Mouse (Mus musculus): ENCODE data around the gene Abhd12b.

Gene Abhd12b

GRCm38 (mm10) chr12:70153842-70154241 is at the start of gene Abhd12b:
Gene Abhd12b (plus strand): TSS chr12:70154142.
- in situ Hi-C loops (cut with MseI, MboI): no loop called here

GRCm38 (mm10) chr12:70104199-70104598 is 49.7 kb upstream of the Abhd12b start:
- in situ Hi-C loops (cut with MseI, MboI): no loop called here

- in situ Hi-C loops (cut with MseI, MboI): no loop called here
Measured at GRCm38 (mm10) chr12:70104776-70105420, 49.0 kb upstream of the Abhd12b start.

GRCm38 (mm10) chr12:70105885-70106284 is 48.1 kb upstream of the Abhd12b start:
- in situ Hi-C loops (cut with MseI, MboI): no loop called here

- in situ Hi-C loops (cut with MseI, MboI): no loop called here
Measured at GRCm38 (mm10) chr12:70106508-70106907, 47.4 kb upstream of the Abhd12b start.

- in situ Hi-C loops (cut with MseI, MboI): no loop called here
Measured at GRCm38 (mm10) chr12:70108104-70108503, 45.8 kb upstream of the Abhd12b start.

- in situ Hi-C loops (cut with MseI, MboI): no loop called here
Measured at GRCm38 (mm10) chr12:70109921-70110320, 44.0 kb upstream of the Abhd12b start.

- in situ Hi-C loops (cut with MseI, MboI): no loop called here
Measured at GRCm38 (mm10) chr12:70110375-70111116, 43.4 kb upstream of the Abhd12b start.

- in situ Hi-C loops (cut with MseI, MboI): no loop called here
Measured at GRCm38 (mm10) chr12:70111117-70111366, 42.9 kb upstream of the Abhd12b start.

- in situ Hi-C loops (cut with MseI, MboI): no loop called here
Measured at GRCm38 (mm10) chr12:70111367-70112089, 42.4 kb upstream of the Abhd12b start.

GRCm38 (mm10) chr12:70112090-70112383 is 41.9 kb upstream of the Abhd12b start:
- in situ Hi-C loops (cut with MseI, MboI): no loop called here

GRCm38 (mm10) chr12:70113351-70113750 is 40.6 kb upstream of the Abhd12b start, which contains the start of gene Nin:
Gene Nin (minus strand): TSS chr12:70113717.
- in situ Hi-C loops (cut with MseI, MboI): no loop called here

- in situ Hi-C loops (cut with MseI, MboI): no loop called here
Measured at GRCm38 (mm10) chr12:70117146-70117545, 36.8 kb upstream of the Abhd12b start.

- in situ Hi-C loops (cut with MseI, MboI): no loop called here
Measured at GRCm38 (mm10) chr12:70118721-70119345, 35.1 kb upstream of the Abhd12b start.

GRCm38 (mm10) chr12:70119552-70119951 is 34.4 kb upstream of the Abhd12b start:
- in situ Hi-C loops (cut with MseI, MboI): no loop called here

GRCm38 (mm10) chr12:70126626-70127025 is 27.3 kb upstream of the Abhd12b start:
- in situ Hi-C loops (cut with MseI, MboI): no loop called here

GRCm38 (mm10) chr12:70129105-70129504 is 24.8 kb upstream of the Abhd12b start:
- in situ Hi-C loops (cut with MseI, MboI): no loop called here

GRCm38 (mm10) chr12:70131042-70131675 is 22.8 kb upstream of the Abhd12b start:
- in situ Hi-C loops (cut with MseI, MboI): no loop called here

GRCm38 (mm10) chr12:70134627-70135235 is 19.2 kb upstream of the Abhd12b start:
- in situ Hi-C loops (cut with MseI, MboI): no loop called here

GRCm38 (mm10) chr12:70136185-70136756 is 17.7 kb upstream of the Abhd12b start:
- in situ Hi-C loops (cut with MseI, MboI): no loop called here

- in situ Hi-C loops (cut with MseI, MboI): no loop called here
Measured at GRCm38 (mm10) chr12:70137095-70137494, 16.8 kb upstream of the Abhd12b start.
